Mouse (Mus musculus) bone marrow macrophage, adult 2 months (primary cell): ENCODE data around the gene Smim1. TPM values are rescaled to one million over a fixed set of nuclear protein-coding genes. Genes with fewer than 3 reads are reported as not detected.

Experiments used
- H3K27ac ChIP-seq: 2 replicates; pipeline ENCODE4 v1.5.1; 2012; ENCODE audit warnings: low read depth, low read length; ENCODE audit not compliant: insufficient read depth
- H3K4me1 ChIP-seq: 2 replicates; pipeline ENCODE4 v1.6.1; 2012; ENCODE audit warnings: low read length; ENCODE audit not compliant: control insufficient read depth, insufficient read depth
- H3K4me3 ChIP-seq: 2 replicates; pipeline ENCODE4 v1.5.1; 2012; ENCODE audit warnings: mild to moderate bottlenecking, low read length, moderate library complexity; ENCODE audit not compliant: insufficient read depth
- CTCF ChIP-seq: IDR thresholded peaks from 2 replicates; pipeline ENCODE4 v1.5.1; 2012; ENCODE audit warnings: low read depth, mild to moderate bottlenecking, low read length, moderate library complexity
- POLR2A ChIP-seq: IDR thresholded peaks from 2 replicates; pipeline ENCODE4 v1.6.1; 2012; ENCODE audit warnings: mild to moderate bottlenecking, low read depth, low read length, borderline replicate concordance
- polyA plus RNA-seq: library from polyadenylated mRNA; stranded (reverse); fragments of >200 nt; gene quantifications from 2 replicates; pipeline ENCODE4 v1.2.4, GENCODE M21; 2012; ENCODE audit not compliant: missing spikeins, insufficient read depth, insufficient read length

Smim1 gene
- polyA plus RNA-seq, 1 experiment = 0.70 TPM

DNA sequence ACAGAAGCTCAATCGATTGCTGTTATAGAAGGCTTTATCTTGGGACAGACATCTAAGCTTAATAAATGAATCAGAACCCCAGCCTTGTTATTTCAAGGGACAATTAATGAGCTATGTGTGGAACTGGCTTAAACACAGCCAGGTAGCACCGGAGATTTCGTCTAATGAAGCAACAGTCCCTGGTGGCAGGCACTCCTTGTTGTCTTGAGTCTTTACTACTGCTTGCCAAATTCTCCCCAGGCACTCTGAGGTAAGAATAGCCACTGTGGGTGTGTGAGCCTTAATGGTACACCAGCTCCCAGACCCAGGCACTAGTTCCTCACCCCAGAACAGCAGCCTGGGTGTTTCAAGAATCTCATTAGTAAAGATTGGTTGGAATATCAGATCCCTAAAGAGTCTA is 25.4 kb upstream of the Smim1 start:
- Histone ChIP-seq H3K4me3 (no peak overlapping the region), H3K27ac (no peak overlapping the region), H3K4me1 (no peaks in the 10 kb centered on the region)
- no peak for TF ChIP-seq CTCF
- TF ChIP-seq POLR2A = no peak

DNA sequence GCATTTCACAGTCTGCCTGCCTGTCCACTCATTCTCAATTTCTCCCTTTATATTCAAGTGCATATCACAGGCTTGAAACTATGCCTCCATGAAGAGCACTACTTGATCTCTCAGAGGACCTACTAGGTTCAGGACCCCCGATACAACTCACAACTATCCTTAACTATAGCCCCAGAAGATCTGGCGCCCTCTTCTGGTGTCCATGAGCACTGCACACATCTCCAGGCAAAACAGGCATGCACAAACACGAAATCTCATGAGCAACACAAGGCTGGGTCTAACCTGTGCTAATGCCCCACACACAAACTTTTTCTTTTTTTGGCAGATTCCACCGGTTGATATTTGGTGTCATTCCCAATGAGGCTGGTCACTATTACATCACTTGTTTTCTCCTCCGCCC is 19.8 kb upstream of the Smim1 start:
- no peaks in the 10 kb centered on the region for H3K4me1 ChIP-seq
- H3K27ac ChIP-seq = no peak overlapping the region
- H3K4me3 ChIP-seq = no peak overlapping the region
- no peak for TF ChIP-seq POLR2A
- TF ChIP-seq CTCF = no peak

DNA sequence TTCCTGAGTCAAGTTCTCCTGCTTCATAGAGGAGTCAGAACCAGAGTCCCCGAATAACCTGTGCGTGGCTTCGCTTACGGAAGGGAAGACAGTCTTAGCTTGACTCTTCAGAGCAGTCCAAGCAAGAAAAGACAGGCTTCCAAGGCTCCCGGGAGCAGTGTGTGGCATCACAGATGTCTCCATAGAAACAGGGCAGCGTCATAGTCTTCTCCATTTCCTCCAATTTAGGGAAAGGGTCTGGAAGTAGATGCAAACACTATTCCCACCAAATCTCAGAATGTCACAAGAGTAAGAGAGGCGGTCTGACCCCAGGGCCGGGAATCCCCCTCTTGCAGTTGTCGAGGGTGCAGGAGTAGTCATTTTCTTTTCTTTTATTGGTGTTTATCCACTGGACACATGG is 16.5 kb upstream of the Smim1 start, which contains the start of gene Ccdc27:
TSS of gene Ccdc27 (minus strand) at position 101 of the 400 bp plus-strand sequence.
- TF ChIP-seq POLR2A (no peak), CTCF (no peak)
- Histone ChIP-seq H3K4me3 (no peak within 1 kb of the TSS), H3K27ac (no peak within 1 kb of the TSS), H3K4me1 (no peaks in the 10 kb centered on the region)

DNA sequence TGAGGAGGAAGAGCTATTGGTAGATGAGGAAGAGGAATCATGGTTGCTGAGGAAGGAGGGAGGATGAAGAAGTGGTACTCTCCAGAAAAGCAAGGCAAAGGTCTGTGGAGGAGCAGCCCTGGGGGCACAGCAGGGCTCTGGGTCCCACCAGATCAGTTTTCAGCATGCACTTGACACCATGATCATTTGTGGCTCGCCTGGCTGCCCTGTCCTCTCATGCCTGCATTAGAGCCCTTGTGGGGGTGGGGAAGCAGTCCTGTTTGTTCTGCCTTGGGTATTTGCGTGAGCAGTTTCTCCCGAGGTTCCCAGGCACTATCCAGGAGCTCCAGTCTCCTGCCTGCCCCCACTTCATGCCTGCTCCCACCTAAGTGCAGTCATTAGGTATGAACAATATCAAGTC is 11.1 kb upstream of the Smim1 start:
- Histone ChIP-seq H3K4me1 (no peaks in the 10 kb centered on the region), H3K4me3 (no peak overlapping the region), H3K27ac (no peak overlapping the region)
- TF ChIP-seq CTCF = no peak
- no peak for TF ChIP-seq POLR2A

DNA sequence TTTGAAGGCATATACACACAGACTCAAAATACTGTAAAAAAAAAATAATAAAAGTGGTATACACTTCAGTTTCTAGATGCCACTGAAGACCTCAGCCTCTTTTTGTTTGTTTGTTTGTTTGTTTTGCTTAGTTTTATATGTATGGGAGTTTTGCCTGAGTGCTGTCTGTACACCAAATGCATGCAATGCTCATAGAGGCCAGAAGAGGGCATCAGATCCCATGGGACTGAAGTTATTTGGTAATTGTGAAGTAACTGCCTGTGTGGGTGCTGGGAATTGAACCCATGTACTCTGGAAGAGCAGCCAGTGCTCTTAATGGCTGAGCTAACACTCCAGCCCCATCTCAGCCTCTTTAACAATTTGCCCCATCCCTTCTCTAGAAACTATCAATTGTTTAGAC is 2.6 kb upstream of the Smim1 start:
- Histone ChIP-seq H3K4me1 (no peaks in the 10 kb centered on the region), H3K27ac (no peak overlapping the region)
- TF ChIP-seq CTCF = no peak
- TF ChIP-seq POLR2A = no peak

DNA sequence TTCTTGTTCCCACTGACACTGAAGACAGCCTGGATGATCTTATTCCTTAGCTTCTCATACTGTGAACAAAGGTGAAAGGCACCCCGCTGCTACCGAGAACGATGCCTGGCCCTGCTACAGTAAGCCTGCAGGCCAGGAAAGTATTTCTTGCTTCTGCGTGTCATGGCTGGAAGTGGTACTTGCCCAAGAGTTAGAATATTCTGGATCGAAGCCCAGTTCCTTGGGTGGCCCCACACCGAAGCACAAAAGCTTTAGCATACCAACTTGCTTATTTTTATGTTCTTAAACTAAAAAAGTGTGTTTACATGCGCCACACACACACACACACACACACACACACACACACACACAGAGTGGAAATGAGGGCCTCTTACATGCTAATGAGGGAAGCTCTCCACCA is 2.0 kb upstream of the Smim1 start:
- TF ChIP-seq POLR2A = no peak
- no peak for TF ChIP-seq CTCF
- Histone ChIP-seq H3K4me3 (no peak overlapping the region), H3K4me1 (no peaks in the 10 kb centered on the region), H3K27ac (no peak overlapping the region)

More for the DNA sequence above, 2.6 kb upstream of the Smim1 start:
- H3K4me3 ChIP-seq = no peak overlapping the region

DNA sequence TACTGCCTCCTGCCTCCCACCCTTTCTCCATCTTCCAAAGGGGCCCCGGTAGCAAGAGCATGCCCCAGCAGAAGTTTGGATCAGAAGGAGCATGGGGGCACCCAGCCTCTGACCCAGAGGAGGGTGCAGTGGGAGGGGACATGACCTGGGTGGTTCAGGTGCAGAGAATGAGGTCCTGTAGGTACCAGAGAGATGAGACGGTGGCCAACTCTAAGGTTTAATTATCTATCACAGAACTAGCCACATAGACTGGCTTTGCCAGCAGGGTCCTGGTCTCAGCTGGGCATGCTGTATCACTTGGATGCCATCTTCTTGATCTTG is 371 bp upstream of the Smim1 start:
- H3K4me1 ChIP-seq = no peaks in the 10 kb centered on the region
- TF ChIP-seq CTCF = no peak
- no peak for TF ChIP-seq POLR2A
- no peak overlapping the region for H3K27ac ChIP-seq
- H3K4me3 ChIP-seq = no peak overlapping the region

DNA sequence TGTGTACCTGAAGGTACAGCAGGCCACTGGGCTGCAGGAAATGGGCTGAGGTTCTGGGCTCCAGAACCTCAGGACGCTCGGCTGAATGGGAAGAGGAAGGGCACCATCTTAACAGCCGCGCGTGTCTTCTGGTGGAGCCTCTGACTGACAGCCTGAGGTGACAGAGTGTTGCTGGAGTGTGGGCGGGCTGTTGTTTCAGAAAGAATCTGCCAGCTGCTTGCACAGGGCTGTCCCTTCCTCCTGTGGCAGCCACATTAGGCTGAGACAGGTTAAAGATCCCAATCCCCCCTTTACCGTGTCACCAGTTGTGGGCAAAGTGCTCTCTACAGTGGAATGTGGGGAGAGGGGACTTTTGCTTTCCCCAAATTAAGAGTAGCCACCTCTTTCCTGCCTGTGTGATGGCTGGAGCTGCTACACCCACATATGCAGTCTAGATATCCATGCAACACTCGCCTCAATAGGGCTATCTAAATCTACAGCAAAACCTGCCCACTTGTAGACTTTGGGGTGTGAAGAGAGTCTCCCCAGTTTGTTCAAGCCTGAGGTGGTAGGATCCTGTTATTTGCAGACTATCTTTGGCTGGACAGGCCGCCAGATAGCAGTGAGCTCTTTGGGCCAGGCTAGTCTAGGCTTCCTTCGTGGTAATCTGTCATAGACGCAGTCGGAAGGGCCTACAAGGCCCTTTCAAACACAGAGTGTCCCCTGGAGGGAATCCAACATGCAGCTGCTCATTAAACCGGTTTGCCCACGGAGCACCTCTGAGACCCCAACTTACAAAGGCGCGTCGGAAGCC is 1.1 kb downstream of the Smim1 start:
- no peak for TF ChIP-seq POLR2A
- TF ChIP-seq CTCF = no peak
- Histone ChIP-seq H3K4me3 (no peak overlapping the region), H3K4me1 (no peaks in the 10 kb centered on the region), H3K27ac (no peak overlapping the region)

DNA sequence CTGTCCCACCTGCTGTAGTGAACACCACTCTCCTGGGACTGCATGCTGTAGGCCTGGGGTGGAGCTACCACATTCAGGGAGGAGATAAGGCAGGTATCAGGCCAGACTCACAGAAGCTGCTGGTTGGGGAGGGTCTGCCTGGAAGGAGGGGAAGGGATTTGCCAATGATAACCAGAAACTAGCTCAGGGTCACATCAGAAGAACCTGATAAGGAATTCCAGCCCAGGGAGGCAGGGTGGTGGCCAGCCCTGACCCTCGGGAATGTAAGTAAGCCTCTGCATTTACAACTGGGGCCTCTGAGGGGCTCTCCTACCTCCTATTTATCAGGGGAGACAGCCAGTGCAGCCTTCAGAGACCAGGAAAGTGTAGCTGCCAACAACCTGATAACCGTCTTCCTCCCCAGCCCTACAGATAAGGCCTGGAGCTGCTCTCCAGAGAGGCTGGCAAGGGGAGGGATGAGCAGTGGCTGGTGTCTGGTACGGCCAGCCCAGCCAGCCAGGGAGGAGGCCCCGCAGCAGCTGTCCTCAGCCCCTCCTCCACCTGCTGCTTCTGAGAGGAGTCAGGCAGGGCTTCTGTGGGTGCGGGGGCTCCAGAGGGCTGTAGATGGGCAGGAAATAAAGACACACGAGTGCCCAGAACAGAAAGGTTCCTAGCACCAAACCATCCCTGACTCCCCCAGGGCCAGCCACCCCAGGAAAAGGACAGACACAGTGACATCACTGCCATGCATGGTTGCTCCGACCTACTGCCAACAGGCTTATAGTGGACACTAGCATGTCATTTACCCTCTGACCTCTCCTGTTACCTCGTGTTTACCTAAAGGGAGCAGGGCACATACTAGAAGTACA is 2.1 kb downstream of the Smim1 start:
- Histone ChIP-seq H3K27ac (no peak overlapping the region), H3K4me1 (0 out of 2 replicates have a peak, but pooled peaks cover 3% of the 10 kb centered on the region), H3K4me3 (no peak overlapping the region)
- TF ChIP-seq CTCF (no peak), POLR2A (no peak)

DNA sequence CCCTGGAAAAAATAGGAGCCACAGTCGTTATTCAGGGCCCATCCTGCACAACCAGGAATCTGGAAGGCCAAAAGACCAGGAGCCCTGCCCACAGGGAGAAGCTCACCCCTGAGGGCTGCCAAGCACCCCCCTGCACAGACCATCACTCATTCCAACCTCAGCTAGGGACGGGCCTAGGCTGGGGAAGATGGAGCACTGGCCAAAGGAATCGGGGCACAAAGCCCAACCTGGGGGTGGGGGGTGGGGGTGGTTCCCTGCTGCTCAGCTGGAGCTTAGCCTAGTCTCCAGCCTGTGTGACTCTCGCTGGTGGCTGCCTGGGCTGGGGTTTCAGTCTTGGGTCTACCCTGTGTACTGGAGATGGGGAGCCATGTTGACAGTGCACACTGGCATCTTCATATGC is 3.2 kb downstream of the Smim1 start:
- no peak overlapping the region for H3K27ac ChIP-seq
- 0 out of 2 replicates have a peak, but pooled peaks cover 4% of the 10 kb centered on the region for H3K4me1 ChIP-seq
- no peak overlapping the region for H3K4me3 ChIP-seq
- TF ChIP-seq CTCF (no peak), POLR2A (no peak)
